Mouse (Mus musculus) kidney, postnatal 10 days (tissue): ENCODE data around the gene BC005624.
"Not testable (repeated sequence)": the region's sequence is repeated elsewhere in the genome, so short reads cannot be mapped to it uniquely, and the experiment has no call there.

ENCODE experiments used
- DNase-seq: peaks from one replicate; pipeline ENCODE4 v3.0.0; 2021; ENCODE audit warnings: mixed read lengths

BC005624 gene

GRCm38 (mm10) chr2:30967352-30968327 is 14.4 kb downstream of the BC005624 start, which contains the start of gene Tor1a:
Gene Tor1a (minus strand): TSS chr2:30967933.
- DNase-seq, result peak; percentile 94

GRCm38 (mm10) chr2:30966826-30967225 is 15.2 kb downstream of the BC005624 start:
- DNase-seq, result no peak

GRCm38 (mm10) chr2:30965627-30966026 is 16.4 kb downstream of the BC005624 start:
- DNase-seq, result no peak

GRCm38 (mm10) chr2:30962570-30963254 is 19.3 kb downstream of the BC005624 start:
- DNase-seq, result no peak

- no peak for DNase-seq
Measured at GRCm38 (mm10) chr2:30959856-30960255, 22.1 kb downstream of the BC005624 start.

GRCm38 (mm10) chr2:30958726-30959125 is 23.3 kb downstream of the BC005624 start:
- no peak for DNase-seq

- no peak for DNase-seq
Measured at GRCm38 (mm10) chr2:30957511-30957910, 24.5 kb downstream of the BC005624 start.

- no peak for DNase-seq
Measured at GRCm38 (mm10) chr2:30954797-30955196, 27.2 kb downstream of the BC005624 start.

- peak; percentile 91 for DNase-seq
Measured at GRCm38 (mm10) chr2:30952824-30953490, 29.0 kb downstream of the BC005624 start, which contains the start of gene Tor1b. Gene Tor1b (plus strand): TSS chr2:30952959.

GRCm38 (mm10) chr2:30952457-30952823 is 29.6 kb downstream of the BC005624 start:
- DNase-seq, result no peak

GRCm38 (mm10) chr2:30942603-30943011 is 39.4 kb downstream of the BC005624 start:
- DNase-seq, result peak; percentile 80

- not testable (repeated sequence) for DNase-seq
Measured at GRCm38 (mm10) chr2:30942116-30942515, 39.9 kb downstream of the BC005624 start.

- no peak for DNase-seq
Measured at GRCm38 (mm10) chr2:30941586-30941985, 40.4 kb downstream of the BC005624 start.

- no peak for DNase-seq
Measured at GRCm38 (mm10) chr2:30938574-30938991, 43.4 kb downstream of the BC005624 start.

GRCm38 (mm10) chr2:30937731-30938130 is 44.3 kb downstream of the BC005624 start:
- no peak for DNase-seq

GRCm38 (mm10) chr2:30936808-30937207 is 45.2 kb downstream of the BC005624 start:
- DNase-seq, result no peak

GRCm38 (mm10) chr2:30933917-30934450 is 48.0 kb downstream of the BC005624 start:
- peak; percentile 88 for DNase-seq

- no peak for DNase-seq
Measured at GRCm38 (mm10) chr2:30933032-30933431, 49.0 kb downstream of the BC005624 start.

GRCm38 (mm10) chr2:30931922-30932321 is 50.1 kb downstream of the BC005624 start:
- DNase-seq, result no peak

GRCm38 (mm10) chr2:30930846-30931245 is 51.2 kb downstream of the BC005624 start:
- not testable (repeated sequence) for DNase-seq

GRCm38 (mm10) chr2:30929483-30930045 is 52.4 kb downstream of the BC005624 start, which contains the start of gene Ptges:
Gene Ptges (minus strand): TSS chr2:30929863.
- peak; percentile 85 for DNase-seq

- no peak for DNase-seq
Measured at GRCm38 (mm10) chr2:30928893-30929482, 53.0 kb downstream of the BC005624 start.
